Mouse (Mus musculus): ENCODE data around the gene Slc46a2. TPM values are rescaled to one million over a fixed set of nuclear protein-coding genes. Genes with fewer than 3 reads are reported as not detected.
A peak's percentile ranks its signal among the peaks of the same experiment; 100 is the strongest.

Slc46a2 gene
- total and polyA plus RNA-seq, 3 experiments = 0.05 TPM; not detected in 2

DNA sequence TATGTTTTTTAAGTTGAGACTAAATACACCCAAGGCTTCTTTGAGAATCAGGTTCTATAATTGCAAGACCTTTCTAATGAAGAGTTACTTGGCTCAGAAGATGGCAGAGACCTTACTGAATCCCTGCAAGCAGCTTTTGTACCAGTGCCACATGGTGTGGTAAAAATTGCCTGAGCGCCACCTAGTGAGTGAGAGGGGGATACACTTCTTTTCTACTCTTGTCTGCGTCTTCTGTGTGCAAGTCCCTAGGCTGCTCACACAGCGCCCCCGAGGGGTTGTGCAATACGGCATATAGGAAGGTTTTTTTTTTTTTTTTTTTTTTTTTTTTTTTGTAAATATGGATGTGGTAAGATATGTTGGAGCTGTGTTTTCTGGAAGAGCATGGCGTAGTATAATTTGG is 13.5 kb upstream of the Slc46a2 start:
- H3K4me1 ChIP-seq (ENCODE audit: insufficient read depth, low read depth, low read length) = no peaks in the 10 kb centered on the region
- TF ChIP-seq GATA2 (IDR thresholded peaks at IDR 0.05; ENCODE audit: borderline replicate concordance, low read depth, low read length) (no peak), GATA1 (IDR thresholded peaks at IDR 0.05; ENCODE audit: borderline replicate concordance, low read length) (no peak), POLR2AphosphoS5 (IDR thresholded peaks at IDR 0.05; ENCODE audit: insufficient replicate concordance, low read depth, low read length) (no peak), TAL1 (conservative IDR thresholded peaks at IDR 0.05; ENCODE audit: low read depth, low read length) (no peak), CTCF (IDR thresholded peaks at IDR 0.05; ENCODE audit: low read depth, low read length) (peak; percentile 47; the same call in 1 of the 2 replicates)
- no peak overlapping the region for H3K4me3 ChIP-seq (ENCODE audit: low read depth, low read length)
- H3K9me3 ChIP-seq (replicated peaks) = no peaks in the 10 kb centered on the region
- ATAC-seq (ENCODE audit: extremely low read depth, insufficient number of reproducible peaks, low FRiP score, poor library complexity, severe bottlenecking) (peak; percentile 66), DNase-seq (ENCODE audit: low spot score) (peak; percentile 17)
- peaks cover 16% of the 10 kb centered on the region for H3K27me3 ChIP-seq (ENCODE audit: insufficient read depth, low read length)
- no peaks in the 10 kb centered on the region for H3K36me3 ChIP-seq (replicated peaks)

DNA sequence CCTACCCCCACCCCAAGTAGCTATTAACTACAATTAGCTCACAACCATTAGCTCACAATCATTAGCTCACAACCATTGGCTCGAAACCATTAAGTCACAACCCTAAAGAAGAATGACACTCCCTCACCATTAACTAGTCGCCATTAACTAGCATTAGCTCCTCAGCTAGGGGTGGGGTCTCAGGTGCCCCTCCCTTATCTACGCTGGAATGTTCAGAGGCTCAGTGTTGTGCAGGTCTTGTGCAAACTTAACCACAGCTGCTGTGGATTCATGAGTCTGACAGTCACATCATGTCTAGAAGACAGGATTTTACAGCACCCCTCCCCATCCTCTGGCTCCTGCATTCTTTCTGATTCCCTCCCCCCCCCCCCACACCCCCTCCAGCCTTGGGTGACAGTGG is 12.8 kb upstream of the Slc46a2 start:
- no peak for ATAC-seq (ENCODE audit: extremely low read depth, insufficient number of reproducible peaks, low FRiP score, poor library complexity, severe bottlenecking)
- peaks cover 20% of the 10 kb centered on the region for H3K27me3 ChIP-seq (ENCODE audit: insufficient read depth, low read length)
- H3K4me1 ChIP-seq (ENCODE audit: insufficient read depth, low read depth, low read length) = no peaks in the 10 kb centered on the region
- no peak for DNase-seq (ENCODE audit: low spot score)
- TF ChIP-seq GATA2 (IDR thresholded peaks at IDR 0.05; ENCODE audit: borderline replicate concordance, low read depth, low read length) (no peak), CTCF (IDR thresholded peaks at IDR 0.05; ENCODE audit: low read depth, low read length) (no peak), POLR2AphosphoS5 (IDR thresholded peaks at IDR 0.05; ENCODE audit: insufficient replicate concordance, low read depth, low read length) (no peak), TAL1 (conservative IDR thresholded peaks at IDR 0.05; ENCODE audit: low read depth, low read length) (no peak), GATA1 (IDR thresholded peaks at IDR 0.05; ENCODE audit: borderline replicate concordance, low read length) (no peak)
- H3K9me3 ChIP-seq (replicated peaks) = no peaks in the 10 kb centered on the region
- H3K36me3 ChIP-seq (replicated peaks) = no peaks in the 10 kb centered on the region
- H3K4me3 ChIP-seq (ENCODE audit: low read depth, low read length) = no peak overlapping the region

DNA sequence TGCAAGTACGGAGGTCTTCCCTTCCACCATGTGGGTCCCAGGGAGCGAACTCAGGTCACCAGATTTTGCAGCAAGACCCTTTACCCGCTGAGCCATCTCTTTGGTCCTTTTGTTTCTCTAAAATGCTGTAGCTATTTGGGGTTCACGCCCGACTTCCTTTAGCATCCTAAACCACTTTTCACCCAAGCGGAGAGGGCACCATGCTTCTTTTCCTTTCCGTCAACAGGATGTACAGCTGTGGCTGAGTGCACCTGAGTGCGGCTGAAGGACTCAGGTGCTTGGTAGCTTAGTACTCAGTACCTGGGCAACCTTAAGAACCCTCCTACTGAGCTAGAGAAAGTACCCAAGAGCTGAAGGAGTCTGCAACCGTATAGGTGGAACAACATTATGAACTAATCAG is 10.2 kb upstream of the Slc46a2 start:
- Histone ChIP-seq H3K27me3 (ENCODE audit: insufficient read depth, low read length) (peaks cover 17% of the 10 kb centered on the region), H3K9me3 (replicated peaks) (no peaks in the 10 kb centered on the region), H3K4me1 (ENCODE audit: insufficient read depth, low read depth, low read length) (no peaks in the 10 kb centered on the region), H3K4me3 (ENCODE audit: low read depth, low read length) (no peak overlapping the region), H3K36me3 (replicated peaks) (no peaks in the 10 kb centered on the region)
- no peak for TF ChIP-seq POLR2AphosphoS5 (IDR thresholded peaks at IDR 0.05; ENCODE audit: insufficient replicate concordance, low read depth, low read length)
- TF ChIP-seq CTCF (IDR thresholded peaks at IDR 0.05; ENCODE audit: low read depth, low read length) = no peak
- no peak for TF ChIP-seq TAL1 (conservative IDR thresholded peaks at IDR 0.05; ENCODE audit: low read depth, low read length)
- TF ChIP-seq GATA2 (IDR thresholded peaks at IDR 0.05; ENCODE audit: borderline replicate concordance, low read depth, low read length) = no peak
- TF ChIP-seq GATA1 (IDR thresholded peaks at IDR 0.05; ENCODE audit: borderline replicate concordance, low read length) = no peak
- DNase-seq (ENCODE audit: low spot score) = no peak
- no peak for ATAC-seq (ENCODE audit: extremely low read depth, insufficient number of reproducible peaks, low FRiP score, poor library complexity, severe bottlenecking)

DNA sequence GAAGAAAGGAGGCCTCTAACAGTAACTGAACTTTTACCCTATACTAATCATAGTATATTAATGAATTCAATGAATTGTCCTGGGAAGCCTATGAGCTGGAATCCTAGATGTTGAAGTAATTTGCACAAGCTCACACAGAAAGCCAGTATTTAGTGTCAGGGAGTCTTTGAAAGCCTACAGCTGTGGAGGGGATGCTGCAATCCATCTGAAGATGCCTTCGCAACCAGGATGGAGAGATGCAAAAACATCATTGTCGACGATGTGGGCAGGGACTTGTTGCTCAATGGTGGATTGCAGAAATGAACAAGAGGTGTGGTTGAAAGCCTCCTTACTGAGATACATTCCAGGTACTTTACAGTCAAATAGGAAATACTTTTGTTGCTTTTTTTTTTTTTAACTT is 3.1 kb upstream of the Slc46a2 start:
- H3K9me3 ChIP-seq (replicated peaks) = no peaks in the 10 kb centered on the region
- no peak for TF ChIP-seq TAL1 (conservative IDR thresholded peaks at IDR 0.05; ENCODE audit: low read depth, low read length)
- TF ChIP-seq CTCF (IDR thresholded peaks at IDR 0.05; ENCODE audit: low read depth, low read length) = no peak
- no peak for TF ChIP-seq GATA1 (IDR thresholded peaks at IDR 0.05; ENCODE audit: borderline replicate concordance, low read length)
- no peak for TF ChIP-seq GATA2 (IDR thresholded peaks at IDR 0.05; ENCODE audit: borderline replicate concordance, low read depth, low read length)
- TF ChIP-seq POLR2AphosphoS5 (IDR thresholded peaks at IDR 0.05; ENCODE audit: insufficient replicate concordance, low read depth, low read length) = no peak
- ATAC-seq (ENCODE audit: extremely low read depth, insufficient number of reproducible peaks, low FRiP score, poor library complexity, severe bottlenecking) (no peak), DNase-seq (ENCODE audit: low spot score) (no peak)
- H3K4me3 ChIP-seq (ENCODE audit: low read depth, low read length) = no peak overlapping the region
- no peaks in the 10 kb centered on the region for H3K4me1 ChIP-seq (ENCODE audit: insufficient read depth, low read depth, low read length)
- H3K27me3 ChIP-seq (ENCODE audit: insufficient read depth, low read length) = peaks cover 10% of the 10 kb centered on the region
- no peaks in the 10 kb centered on the region for H3K36me3 ChIP-seq (replicated peaks)

DNA sequence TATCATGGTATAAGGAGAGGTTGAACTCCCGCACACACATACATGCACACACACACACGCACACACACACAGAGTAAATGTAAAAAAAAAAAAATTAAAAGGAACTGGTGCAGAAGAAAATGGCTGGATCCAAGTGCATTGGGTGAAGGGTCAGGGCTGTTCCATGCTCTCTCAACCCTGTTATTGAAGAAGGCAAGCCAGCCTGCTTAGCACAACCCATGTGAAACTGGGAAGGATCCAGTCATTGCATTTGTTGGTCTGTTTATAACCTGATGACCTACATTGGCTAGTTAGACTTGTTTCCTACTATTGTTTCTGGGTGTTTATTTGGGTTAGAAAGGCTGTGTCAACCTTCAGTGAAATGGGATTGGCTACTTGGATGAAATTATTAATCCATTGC is 6.1 kb downstream of the Slc46a2 start:
- Histone ChIP-seq H3K4me3 (ENCODE audit: low read depth, low read length) (no peak overlapping the region), H3K36me3 (replicated peaks) (peaks cover under 1% of the 10 kb centered on the region), H3K27me3 (ENCODE audit: insufficient read depth, low read length) (peaks cover 14% of the 10 kb centered on the region; the same call in 1 of the 2 replicates), H3K4me1 (ENCODE audit: insufficient read depth, low read depth, low read length) (no peaks in the 10 kb centered on the region), H3K9me3 (replicated peaks) (no peaks in the 10 kb centered on the region)
- TF ChIP-seq GATA1 (IDR thresholded peaks at IDR 0.05; ENCODE audit: borderline replicate concordance, low read length) (no peak), POLR2AphosphoS5 (IDR thresholded peaks at IDR 0.05; ENCODE audit: insufficient replicate concordance, low read depth, low read length) (no peak), TAL1 (conservative IDR thresholded peaks at IDR 0.05; ENCODE audit: low read depth, low read length) (no peak), GATA2 (IDR thresholded peaks at IDR 0.05; ENCODE audit: borderline replicate concordance, low read depth, low read length) (no peak), CTCF (IDR thresholded peaks at IDR 0.05; ENCODE audit: low read depth, low read length) (no peak)
- no peak for ATAC-seq (ENCODE audit: extremely low read depth, insufficient number of reproducible peaks, low FRiP score, poor library complexity, severe bottlenecking)
- no peak for DNase-seq (ENCODE audit: low spot score)

DNA sequence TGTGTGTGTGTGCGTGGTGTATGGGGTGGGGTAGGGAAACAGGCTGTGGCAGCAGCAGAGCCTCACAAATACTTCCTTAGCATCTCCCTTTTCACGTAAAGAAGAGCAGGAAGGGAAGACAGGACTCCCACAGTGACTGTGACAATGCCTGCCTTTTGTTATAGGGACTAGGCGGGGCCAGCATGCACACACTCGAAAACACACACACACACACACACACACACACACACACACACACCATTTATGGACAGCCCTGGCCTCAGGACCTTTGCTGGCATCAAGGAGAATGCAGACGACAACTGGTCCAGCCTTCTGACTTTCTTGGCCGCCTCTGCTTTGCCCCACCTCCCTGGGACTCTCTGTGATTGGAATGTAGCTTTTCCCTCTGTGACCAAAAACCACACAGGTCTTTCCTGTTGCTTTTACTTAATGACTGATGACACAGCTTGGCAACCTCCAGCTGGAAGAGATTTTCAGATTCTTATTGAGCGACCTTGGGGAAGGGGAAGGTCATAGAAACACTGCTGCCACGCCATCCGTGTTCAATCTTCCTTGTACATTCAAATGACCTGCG is 7.1 kb downstream of the Slc46a2 start:
- no peaks in the 10 kb centered on the region for H3K4me1 ChIP-seq (ENCODE audit: insufficient read depth, low read depth, low read length)
- H3K4me3 ChIP-seq (ENCODE audit: low read depth, low read length) = no peak overlapping the region
- TF ChIP-seq CTCF (IDR thresholded peaks at IDR 0.05; ENCODE audit: low read depth, low read length) (no peak), GATA2 (IDR thresholded peaks at IDR 0.05; ENCODE audit: borderline replicate concordance, low read depth, low read length) (no peak), TAL1 (conservative IDR thresholded peaks at IDR 0.05; ENCODE audit: low read depth, low read length) (no peak), POLR2AphosphoS5 (IDR thresholded peaks at IDR 0.05; ENCODE audit: insufficient replicate concordance, low read depth, low read length) (no peak), GATA1 (IDR thresholded peaks at IDR 0.05; ENCODE audit: borderline replicate concordance, low read length) (no peak)
- no peaks in the 10 kb centered on the region for H3K9me3 ChIP-seq (replicated peaks)
- peaks cover 16% of the 10 kb centered on the region; the same call in 1 of the 2 replicates for H3K27me3 ChIP-seq (ENCODE audit: insufficient read depth, low read length)
- H3K36me3 ChIP-seq (replicated peaks) = peaks cover 3% of the 10 kb centered on the region
- ATAC-seq (ENCODE audit: extremely low read depth, insufficient number of reproducible peaks, low FRiP score, poor library complexity, severe bottlenecking) = no peak
- DNase-seq (ENCODE audit: low spot score) = no peak
